Mouse (Mus musculus) heart, embryonic 12.5 days (tissue): Measurements from ENCODE around the gene Soat2. TPM values are rescaled to one million over a fixed set of nuclear protein-coding genes. Genes with fewer than 3 reads are reported as not detected.

Experiments
- ATAC-seq: fragments of 200-750 bp; cut with Nextera tagmentation; 2 replicates; pipeline ENCODE4 v1.8.0; 2017; ENCODE audit warnings: moderate TSS enrichment, moderate library complexity; ENCODE audit not compliant: insufficient number of reproducible peaks, low FRiP score
- H3K27ac ChIP-seq: fragments of 300-500 bp; sonication (generic); 2 replicates; pipeline ENCODE4 v1.5.1; 2016; ENCODE audit warnings: mild to moderate bottlenecking, moderate library complexity; ENCODE audit not compliant: poor library complexity, severe bottlenecking
- H3K27me3 ChIP-seq: fragments of 300-500 bp; sonication (generic); replicated peaks from 2 replicates; pipeline ENCODE4 v1.6.1; 2016; ENCODE audit warnings: mild to moderate bottlenecking, moderate library complexity
- H3K36me3 ChIP-seq: fragments of 300-500 bp; sonication (generic); 2 replicates; pipeline ENCODE4 v1.6.1; 2016; ENCODE audit warnings: mild to moderate bottlenecking, moderate library complexity
- H3K4me1 ChIP-seq: fragments of 300-500 bp; sonication (generic); replicated peaks from 2 replicates; pipeline ENCODE4 v1.6.1; 2016; ENCODE audit warnings: mild to moderate bottlenecking
- H3K4me2 ChIP-seq: fragments of 300-500 bp; sonication (generic); 2 replicates; pipeline ENCODE4 v1.6.1; 2016; ENCODE audit warnings: mild to moderate bottlenecking, moderate library complexity
- H3K4me3 ChIP-seq: fragments of 300-500 bp; sonication (generic); 2 replicates; pipeline ENCODE4 v1.5.1; 2016; ENCODE audit warnings: mild to moderate bottlenecking
- H3K9ac ChIP-seq: fragments of 300-500 bp; sonication (generic); 2 replicates; pipeline ENCODE4 v1.6.1; 2016; ENCODE audit warnings: mild to moderate bottlenecking, moderate library complexity
- H3K9me3 ChIP-seq: fragments of 300-500 bp; sonication (generic); replicated peaks from 2 replicates; pipeline ENCODE4 v1.6.1; 2016; ENCODE audit warnings: mild to moderate bottlenecking, moderate library complexity
- WGBS: fragments of 180-500 bp; shearing (Covaris S2); methylation state at CpG from one replicate; pipeline ENCODE4 v1.1.7; 2016; 5-methylcytosine and 5-hydroxymethylcytosine counted together
- polyA plus RNA-seq: library from polyadenylated mRNA; unstranded; fragments of >200 nt; fragmentation: Nextera tagmentation; extraction: Ambion mirVana; gene quantifications from 2 replicates; pipeline ENCODE4 v1.2.1, GENCODE M21; 2016

The Soat2 gene
- polyA plus RNA-seq, 1 experiment from 2014 or later, result 1.2 TPM

DNA sequence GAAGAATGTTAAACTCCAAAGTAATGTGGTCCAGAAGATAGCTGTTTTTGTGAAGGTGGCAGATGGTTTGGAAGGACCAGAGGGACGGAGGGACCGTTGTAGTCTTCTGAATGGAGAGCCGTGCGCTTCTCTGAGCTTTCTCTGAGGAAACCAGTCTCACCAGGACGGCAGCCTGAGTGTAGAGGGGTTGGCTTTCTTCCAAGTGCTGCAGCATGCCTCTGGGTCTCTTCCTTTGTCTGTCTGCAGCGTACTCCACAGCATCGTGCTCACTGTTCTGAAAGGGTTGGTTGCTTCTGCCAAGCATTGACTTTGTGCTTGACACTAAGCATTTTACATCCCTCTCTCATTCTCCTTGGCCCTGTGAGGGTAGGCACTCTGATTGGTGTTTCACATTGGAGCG, 55.5 kb downstream of the Soat2 start:
- Histone ChIP-seq H3K4me2 (peak overlapping the region; percentile 88), H3K27ac (peak overlapping the region; percentile 45; the same call in 1 of the 2 replicates), H3K36me3 (peaks cover 58% of the 10 kb centered on the region), H3K27me3 (no peaks in the 10 kb centered on the region), H3K9me3 (no peaks in the 10 kb centered on the region), H3K9ac (peak overlapping the region; percentile 92), H3K4me1 (peaks cover 29% of the 10 kb centered on the region), H3K4me3 (peak overlapping the region; percentile 84)
- no peak for ATAC-seq
- 41% methylated on average over 8 of the region's 8 CpGs for WGBS

DNA sequence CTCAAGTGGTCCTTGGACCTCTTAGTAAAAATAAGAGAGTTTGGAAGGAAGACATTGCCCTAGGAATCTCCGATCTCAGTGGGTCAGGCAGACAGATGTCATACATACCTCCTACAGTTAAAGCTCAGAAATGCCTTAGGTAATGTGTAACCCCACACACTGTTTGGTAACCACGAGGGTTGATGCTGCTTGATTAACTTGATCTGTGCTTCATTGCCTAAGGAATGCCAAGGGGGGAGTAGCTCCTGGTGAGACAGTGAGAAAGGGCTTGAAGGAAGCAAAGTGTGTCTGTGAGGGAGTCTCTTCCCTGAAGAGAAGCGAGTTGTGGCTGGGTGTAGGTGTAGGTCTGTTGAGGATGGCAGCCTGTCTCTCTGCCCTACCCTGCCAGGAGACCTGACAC, 57.0 kb downstream of the Soat2 start:
- ATAC-seq, result no peak
- H3K4me2 ChIP-seq, result no peak overlapping the region
- WGBS, result 82% methylated on average over 3 of the region's 3 CpGs

DNA sequence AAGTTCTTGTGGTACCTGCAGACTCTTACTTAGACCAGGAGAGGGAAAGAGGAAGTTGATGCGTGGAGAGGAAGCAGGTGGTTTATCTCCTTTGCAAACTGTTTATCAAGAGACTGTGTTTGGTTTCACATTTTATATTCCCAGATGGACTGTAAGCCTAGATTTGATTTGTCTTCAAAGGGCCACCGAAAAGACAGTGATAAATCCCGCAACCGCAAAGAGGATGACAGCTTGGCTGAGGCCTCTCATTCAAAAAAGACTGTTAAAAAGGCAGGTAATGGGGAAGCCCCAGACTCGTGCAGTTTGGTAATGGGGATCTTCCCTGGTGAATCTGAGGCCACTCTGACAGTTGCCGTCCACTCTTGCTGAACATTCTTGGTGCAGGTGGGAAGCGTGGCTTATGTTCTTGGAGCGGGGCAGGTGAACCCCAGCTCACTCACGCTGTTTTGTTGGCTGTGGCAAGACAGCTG, 57.8 kb downstream of the Soat2 start:
- Histone ChIP-seq H3K9me3 (no peaks in the 10 kb centered on the region), H3K27me3 (no peaks in the 10 kb centered on the region), H3K4me2 (no peak overlapping the region), H3K36me3 (peaks cover 79% of the 10 kb centered on the region), H3K9ac (peak overlapping the region; percentile 19; the same call in 1 of the 2 replicates), H3K27ac (no peak overlapping the region), H3K4me3 (no peak overlapping the region), H3K4me1 (peaks cover 27% of the 10 kb centered on the region)
- WGBS, result 81% methylated on average over 9 of the region's 9 CpGs
- ATAC-seq, result no peak

More for the DNA sequence above, 57.0 kb downstream of the Soat2 start:
- Histone ChIP-seq H3K27ac (no peak overlapping the region), H3K4me3 (no peak overlapping the region), H3K4me1 (peaks cover 32% of the 10 kb centered on the region), H3K9me3 (no peaks in the 10 kb centered on the region), H3K27me3 (no peaks in the 10 kb centered on the region), H3K36me3 (peaks cover 71% of the 10 kb centered on the region), H3K9ac (peak overlapping the region; percentile 19; the same call in 1 of the 2 replicates)

DNA sequence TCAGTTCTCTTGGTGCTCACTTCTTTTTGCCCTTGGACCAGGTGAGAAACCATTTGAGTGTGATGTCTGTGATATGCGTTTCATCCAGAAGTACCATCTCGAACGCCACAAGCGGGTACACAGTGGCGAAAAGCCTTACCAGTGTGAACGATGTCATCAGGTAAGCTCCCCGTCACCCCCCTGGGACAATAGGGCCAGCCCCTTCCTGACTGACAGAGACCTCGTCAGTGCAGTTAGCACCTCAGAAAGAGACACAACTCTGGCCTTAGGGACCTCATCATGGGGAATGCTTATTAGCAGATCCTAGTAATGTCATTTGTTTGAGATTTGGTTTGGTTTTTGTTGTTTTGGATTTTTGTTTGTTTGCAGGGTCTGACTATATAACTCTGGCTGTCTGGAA, 58.8 kb downstream of the Soat2 start:
- no peaks in the 10 kb centered on the region for H3K9me3 ChIP-seq
- WGBS, result 93% methylated on average over 8 of the region's 8 CpGs

DNA sequence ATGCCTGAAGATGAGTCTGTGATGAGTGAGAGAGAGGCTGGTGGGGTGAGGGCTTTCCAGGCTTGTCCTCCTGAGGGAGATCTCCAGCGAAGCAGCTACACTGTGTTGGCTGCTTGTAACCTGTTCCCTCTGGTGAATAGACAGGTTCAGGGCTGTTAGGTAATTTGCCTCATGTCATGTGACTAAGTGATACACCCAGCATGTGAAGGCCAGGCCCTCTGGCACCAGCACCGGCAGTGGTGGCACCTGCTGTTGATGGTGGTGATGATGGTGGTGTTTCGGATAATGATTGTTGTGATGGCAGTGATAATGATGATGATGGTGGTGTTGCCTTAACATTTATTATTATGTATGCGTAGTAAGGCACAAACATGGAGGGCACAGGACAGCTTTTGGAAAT, 60.5 kb downstream of the Soat2 start:
- Histone ChIP-seq H3K36me3 (peaks cover 88% of the 10 kb centered on the region), H3K27ac (no peak overlapping the region), H3K27me3 (no peaks in the 10 kb centered on the region), H3K4me3 (no peak overlapping the region), H3K4me1 (peaks cover 11% of the 10 kb centered on the region), H3K9ac (no peak overlapping the region), H3K9me3 (no peaks in the 10 kb centered on the region), H3K4me2 (no peak overlapping the region)
- no peak for ATAC-seq
- 94% methylated on average over 4 of the region's 4 CpGs for WGBS

More for the DNA sequence above, 58.8 kb downstream of the Soat2 start:
- ATAC-seq, result no peak
- Histone ChIP-seq H3K4me1 (peaks cover 27% of the 10 kb centered on the region), H3K36me3 (peaks cover 89% of the 10 kb centered on the region), H3K4me2 (no peak overlapping the region), H3K27ac (no peak overlapping the region), H3K27me3 (no peaks in the 10 kb centered on the region), H3K9ac (no peak overlapping the region), H3K4me3 (no peak overlapping the region)

DNA sequence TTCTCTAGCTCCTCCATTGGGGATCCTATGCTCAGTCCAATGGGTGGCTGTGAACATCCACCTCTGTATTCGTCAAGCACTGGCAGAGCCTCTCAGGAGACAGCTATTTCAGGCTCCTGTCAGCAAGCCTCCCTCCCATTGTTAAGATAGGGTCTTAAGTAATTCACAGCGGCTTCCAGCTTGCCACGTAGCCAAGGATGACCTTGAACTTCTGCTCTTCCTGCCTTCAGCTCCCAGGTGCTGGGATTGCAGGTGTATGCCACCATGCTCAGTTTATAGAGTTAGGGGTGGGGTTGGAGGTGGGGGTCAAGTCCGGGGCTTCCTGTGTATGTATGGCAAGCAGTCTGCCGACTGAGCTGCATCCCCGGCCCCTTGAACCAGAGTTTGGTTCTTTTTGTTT, 61.6 kb downstream of the Soat2 start:
- ATAC-seq, result no peak
- Histone ChIP-seq H3K36me3 (peaks cover 88% of the 10 kb centered on the region), H3K4me3 (no peak overlapping the region), H3K4me1 (peaks cover 13% of the 10 kb centered on the region; the same call in 1 of the 2 replicates), H3K4me2 (no peak overlapping the region), H3K27ac (no peak overlapping the region), H3K27me3 (no peaks in the 10 kb centered on the region), H3K9ac (no peak overlapping the region; the same call in 1 of the 2 replicates), H3K9me3 (no peaks in the 10 kb centered on the region)
- 63% methylated on average over 6 of the region's 6 CpGs for WGBS

Other genes with a start within 250 kb of the Soat2 start
- gene Krt4, start 225.8 kb upstream of the Soat2 start, polyA plus RNA-seq, result not detected in 2 replicates
- gene Krt79, start 210.2 kb upstream of the Soat2 start, polyA plus RNA-seq, result 1.2 and 1.6 TPM in 2 replicates
- not detected in 2 replicates for gene Krt78, start 196.2 kb upstream of the Soat2 start, polyA plus RNA-seq
- gene Krt8, start 146.0 kb upstream of the Soat2 start, polyA plus RNA-seq, result 20.1 and 27.2 TPM in 2 replicates
- gene Krt18, start 122.3 kb upstream of the Soat2 start, polyA plus RNA-seq, result 30.8 and 38.0 TPM in 2 replicates
- 79.9 and 80.2 TPM in 2 replicates for gene Eif4b, start 76.8 kb upstream of the Soat2 start, polyA plus RNA-seq
- gene Tns2, start 50.1 kb upstream of the Soat2 start, polyA plus RNA-seq, result 35.3 and 38.7 TPM in 2 replicates
- 19.8 and 20.9 TPM in 2 replicates for gene Spryd3, start 14.3 kb upstream of the Soat2 start, polyA plus RNA-seq
- gene Igfbp6, start 6.2 kb upstream of the Soat2 start, polyA plus RNA-seq, result 1.7 and 2.5 TPM in 2 replicates
- 47.3 and 48.6 TPM in 2 replicates for gene Zfp740, start 52.7 kb downstream of the Soat2 start, polyA plus RNA-seq
- 39.1 and 39.4 TPM in 2 replicates for gene Csad, start 54.2 kb downstream of the Soat2 start, polyA plus RNA-seq
- gene Itgb7, start 81.4 kb downstream of the Soat2 start, polyA plus RNA-seq, result 0.38 and 0.72 TPM in 2 replicates
- gene Rarg, start 107.0 kb downstream of the Soat2 start, polyA plus RNA-seq, result 12.0 TPM in 2 replicates
- 0.19 TPM in 1 of 2 replicates, not detected in the other for gene Gm9918, start 120.0 kb downstream of the Soat2 start, polyA plus RNA-seq
- gene Mfsd5, start 128.9 kb downstream of the Soat2 start, polyA plus RNA-seq, result 46.2 and 48.2 TPM in 2 replicates
- gene Espl1, start 145.7 kb downstream of the Soat2 start, polyA plus RNA-seq, result 24.0 and 26.1 TPM in 2 replicates
- 267 and 273 TPM in 2 replicates for gene Pfdn5, start 175.6 kb downstream of the Soat2 start, polyA plus RNA-seq
- gene Myg1, start 181.2 kb downstream of the Soat2 start, polyA plus RNA-seq, result 58.8 and 60.7 TPM in 2 replicates
- 53.8 and 55.8 TPM in 2 replicates for gene Aaas, start 200.2 kb downstream of the Soat2 start, polyA plus RNA-seq
- gene Sp7, start 216.7 kb downstream of the Soat2 start, polyA plus RNA-seq, result 0.34 and 0.58 TPM in 2 replicates